Mouse (Mus musculus): ENCODE data around the gene Hip1. TPM values are rescaled to one million over a fixed set of nuclear protein-coding genes. Genes with fewer than 3 reads are reported as not detected.

Hip1 gene
- total and polyA plus RNA-seq, 3 experiments, result 0.38 TPM; not detected in 2

DNA sequence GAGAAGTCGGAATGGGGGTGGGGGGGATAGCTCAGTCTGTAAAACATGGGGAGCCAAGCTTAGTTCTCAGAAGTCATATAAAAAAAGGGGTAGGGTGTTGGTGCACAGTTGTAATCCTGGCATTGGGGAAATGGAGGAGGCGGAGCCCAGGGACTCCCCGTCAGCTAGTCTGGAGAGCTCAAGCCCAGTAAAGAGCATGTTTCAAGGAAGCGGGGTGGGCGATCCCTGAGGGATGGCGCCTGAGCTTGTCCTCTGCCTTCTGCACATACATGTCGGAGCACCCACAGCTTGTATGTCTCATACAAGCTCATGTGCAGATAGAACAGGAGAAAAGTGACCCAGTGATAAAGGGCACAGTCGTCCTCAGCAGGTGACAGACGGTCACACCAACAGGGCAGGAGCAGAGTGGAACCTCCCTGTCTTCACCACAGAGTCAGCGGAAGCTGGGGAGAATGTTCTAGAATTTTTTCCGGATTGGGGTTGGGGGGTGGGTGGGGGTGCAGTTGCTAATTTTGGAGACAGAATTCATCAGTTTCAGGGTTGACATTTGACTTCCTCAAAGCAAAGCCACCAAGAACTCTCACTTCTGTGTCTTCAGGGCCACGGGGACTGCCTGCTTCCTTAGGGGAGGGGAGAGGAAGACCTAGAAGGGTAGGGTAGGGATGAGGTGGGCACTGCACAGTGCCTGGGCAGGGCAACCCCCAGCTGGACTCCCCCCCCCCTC lies 65.9 kb downstream of the Hip1 start:
- Histone ChIP-seq H3K36me3 (replicated peaks) (no peaks in the 10 kb centered on the region), H3K27me3 (ENCODE audit: insufficient read depth, low read length) (no peaks in the 10 kb centered on the region), H3K4me3 (ENCODE audit: low read depth, low read length) (no peak overlapping the region), H3K4me1 (ENCODE audit: insufficient read depth, low read depth, low read length) (no peaks in the 10 kb centered on the region), H3K9me3 (replicated peaks) (no peaks in the 10 kb centered on the region)
- TF ChIP-seq GATA2 (IDR thresholded peaks at IDR 0.05; ENCODE audit: borderline replicate concordance, low read depth, low read length) (no peak), POLR2AphosphoS5 (IDR thresholded peaks at IDR 0.05; ENCODE audit: insufficient replicate concordance, low read depth, low read length) (no peak), CTCF (IDR thresholded peaks at IDR 0.05; ENCODE audit: low read depth, low read length) (no peak), TAL1 (conservative IDR thresholded peaks at IDR 0.05; ENCODE audit: low read depth, low read length) (no peak), GATA1 (IDR thresholded peaks at IDR 0.05; ENCODE audit: borderline replicate concordance, low read length) (no peak)
- DNase-seq (ENCODE audit: low spot score) (no peak), ATAC-seq (ENCODE audit: extremely low read depth, insufficient number of reproducible peaks, low FRiP score, poor library complexity, severe bottlenecking) (no peak)

DNA sequence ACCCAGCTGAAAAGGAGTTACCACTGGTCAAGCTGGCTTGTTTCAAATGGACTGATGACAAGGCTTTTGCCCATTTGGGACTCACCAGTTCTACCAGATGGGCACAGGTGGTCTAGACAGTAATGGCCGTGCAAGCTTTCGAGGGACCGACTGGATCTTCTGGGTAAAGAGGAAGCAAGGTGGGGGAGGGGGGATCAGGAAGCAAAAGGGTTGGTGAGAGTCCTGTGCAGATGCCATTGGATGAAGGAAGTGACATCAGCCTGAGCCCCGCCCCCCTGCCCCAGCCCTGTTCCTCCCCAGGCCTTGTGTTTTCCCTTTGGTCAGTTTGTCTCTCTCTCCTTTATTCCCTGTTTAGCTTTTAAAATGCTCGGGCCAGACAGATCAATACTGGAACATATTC lies 68.7 kb downstream of the Hip1 start:
- no peak for ATAC-seq (ENCODE audit: extremely low read depth, insufficient number of reproducible peaks, low FRiP score, poor library complexity, severe bottlenecking)
- DNase-seq (ENCODE audit: low spot score), result no peak
- H3K27me3 ChIP-seq (ENCODE audit: insufficient read depth, low read length), result no peaks in the 10 kb centered on the region
- no peaks in the 10 kb centered on the region for H3K4me1 ChIP-seq (ENCODE audit: insufficient read depth, low read depth, low read length)
- H3K9me3 ChIP-seq (replicated peaks), result no peaks in the 10 kb centered on the region
- TF ChIP-seq GATA1 (IDR thresholded peaks at IDR 0.05; ENCODE audit: borderline replicate concordance, low read length) (no peak), TAL1 (conservative IDR thresholded peaks at IDR 0.05; ENCODE audit: low read depth, low read length) (no peak), GATA2 (IDR thresholded peaks at IDR 0.05; ENCODE audit: borderline replicate concordance, low read depth, low read length) (no peak), POLR2AphosphoS5 (IDR thresholded peaks at IDR 0.05; ENCODE audit: insufficient replicate concordance, low read depth, low read length) (no peak), CTCF (IDR thresholded peaks at IDR 0.05; ENCODE audit: low read depth, low read length) (no peak)
- no peaks in the 10 kb centered on the region for H3K36me3 ChIP-seq (replicated peaks)
- H3K4me3 ChIP-seq (ENCODE audit: low read depth, low read length), result no peak overlapping the region

DNA sequence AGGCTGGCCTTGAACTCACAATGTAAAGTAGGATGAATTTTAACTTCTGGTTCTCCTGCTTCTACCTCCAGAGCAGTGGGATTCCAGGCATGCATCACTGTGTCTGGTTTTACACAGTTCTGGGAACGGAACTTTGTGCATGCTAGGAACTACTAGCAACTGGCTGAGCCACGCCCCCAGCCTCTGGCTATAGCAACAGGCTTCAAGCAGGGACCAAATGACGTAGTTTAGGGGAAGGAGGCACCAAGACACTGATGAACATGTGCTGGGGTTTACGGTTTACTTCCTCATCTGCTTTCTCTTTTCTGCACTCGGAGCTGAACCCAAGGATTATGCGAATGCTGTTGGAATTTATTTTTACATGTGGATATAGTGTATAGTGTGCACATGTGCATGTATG lies 72.5 kb downstream of the Hip1 start:
- ATAC-seq (ENCODE audit: extremely low read depth, insufficient number of reproducible peaks, low FRiP score, poor library complexity, severe bottlenecking), result no peak
- no peaks in the 10 kb centered on the region for H3K9me3 ChIP-seq (replicated peaks)
- no peaks in the 10 kb centered on the region for H3K36me3 ChIP-seq (replicated peaks)
- DNase-seq (ENCODE audit: low spot score), result no peak
- H3K27me3 ChIP-seq (ENCODE audit: insufficient read depth, low read length), result no peaks in the 10 kb centered on the region
- H3K4me1 ChIP-seq (ENCODE audit: insufficient read depth, low read depth, low read length), result no peaks in the 10 kb centered on the region
- H3K4me3 ChIP-seq (ENCODE audit: low read depth, low read length), result no peak overlapping the region
- TF ChIP-seq GATA1 (IDR thresholded peaks at IDR 0.05; ENCODE audit: borderline replicate concordance, low read length), result no peak
- no peak for TF ChIP-seq TAL1 (conservative IDR thresholded peaks at IDR 0.05; ENCODE audit: low read depth, low read length)
- TF ChIP-seq CTCF (IDR thresholded peaks at IDR 0.05; ENCODE audit: low read depth, low read length), result no peak
- no peak for TF ChIP-seq POLR2AphosphoS5 (IDR thresholded peaks at IDR 0.05; ENCODE audit: insufficient replicate concordance, low read depth, low read length)
- TF ChIP-seq GATA2 (IDR thresholded peaks at IDR 0.05; ENCODE audit: borderline replicate concordance, low read depth, low read length), result no peak

DNA sequence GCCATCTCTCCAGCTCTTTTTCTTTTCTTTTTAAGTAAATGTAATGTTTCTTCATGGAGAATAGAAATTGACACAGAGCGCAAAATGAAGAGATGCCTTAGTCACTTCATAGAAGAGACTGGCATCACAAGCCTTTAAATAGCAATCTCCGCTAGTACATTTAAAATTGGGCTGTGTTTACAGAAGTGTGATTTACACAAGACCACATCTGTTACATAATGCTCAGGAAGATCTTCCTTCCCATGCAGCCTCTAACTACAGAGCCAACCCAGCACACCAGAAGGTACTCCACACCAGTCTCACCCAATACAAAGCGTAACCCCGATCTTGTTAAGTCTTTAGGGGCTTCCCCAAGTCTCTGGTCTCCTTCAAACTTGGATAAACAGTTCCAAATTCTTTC lies 73.2 kb downstream of the Hip1 start:
- ATAC-seq (ENCODE audit: extremely low read depth, insufficient number of reproducible peaks, low FRiP score, poor library complexity, severe bottlenecking), result no peak
- no peaks in the 10 kb centered on the region for H3K4me1 ChIP-seq (ENCODE audit: insufficient read depth, low read depth, low read length)

DNA sequence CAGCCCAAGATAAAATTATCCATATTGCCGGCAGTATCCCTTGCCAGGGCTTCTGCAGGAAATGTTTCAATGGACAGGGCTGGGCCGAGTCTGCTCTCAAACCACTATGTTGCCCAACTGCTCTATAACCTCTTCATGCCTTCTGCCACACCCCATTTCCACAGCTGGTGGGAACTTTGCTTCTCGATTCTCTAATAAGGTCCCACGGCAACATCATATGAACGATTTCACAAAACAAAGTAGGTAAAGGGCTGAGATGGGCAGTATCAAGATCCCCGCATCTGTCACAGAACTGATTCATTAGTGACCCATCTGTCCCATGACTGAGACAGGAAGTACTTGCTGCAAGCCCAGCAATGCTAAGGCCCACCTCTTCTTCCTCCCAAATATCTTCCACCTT lies 76.6 kb downstream of the Hip1 start:
- ATAC-seq (ENCODE audit: extremely low read depth, insufficient number of reproducible peaks, low FRiP score, poor library complexity, severe bottlenecking) (no peak), DNase-seq (ENCODE audit: low spot score) (no peak)
- no peak overlapping the region for H3K4me3 ChIP-seq (ENCODE audit: low read depth, low read length)
- H3K36me3 ChIP-seq (replicated peaks), result no peaks in the 10 kb centered on the region
- H3K4me1 ChIP-seq (ENCODE audit: insufficient read depth, low read depth, low read length), result no peaks in the 10 kb centered on the region
- no peaks in the 10 kb centered on the region for H3K27me3 ChIP-seq (ENCODE audit: insufficient read depth, low read length)
- H3K9me3 ChIP-seq (replicated peaks), result no peaks in the 10 kb centered on the region
- TF ChIP-seq POLR2AphosphoS5 (IDR thresholded peaks at IDR 0.05; ENCODE audit: insufficient replicate concordance, low read depth, low read length) (no peak), GATA1 (IDR thresholded peaks at IDR 0.05; ENCODE audit: borderline replicate concordance, low read length) (no peak), TAL1 (conservative IDR thresholded peaks at IDR 0.05; ENCODE audit: low read depth, low read length) (no peak), GATA2 (IDR thresholded peaks at IDR 0.05; ENCODE audit: borderline replicate concordance, low read depth, low read length) (no peak)

More for the DNA sequence above, 73.2 kb downstream of the Hip1 start:
- Histone ChIP-seq H3K9me3 (replicated peaks) (no peaks in the 10 kb centered on the region), H3K27me3 (ENCODE audit: insufficient read depth, low read length) (no peaks in the 10 kb centered on the region), H3K4me3 (ENCODE audit: low read depth, low read length) (no peak overlapping the region), H3K36me3 (replicated peaks) (no peaks in the 10 kb centered on the region)
- TF ChIP-seq TAL1 (conservative IDR thresholded peaks at IDR 0.05; ENCODE audit: low read depth, low read length) (no peak), GATA1 (IDR thresholded peaks at IDR 0.05; ENCODE audit: borderline replicate concordance, low read length) (no peak), POLR2AphosphoS5 (IDR thresholded peaks at IDR 0.05; ENCODE audit: insufficient replicate concordance, low read depth, low read length) (no peak), CTCF (IDR thresholded peaks at IDR 0.05; ENCODE audit: low read depth, low read length) (no peak), GATA2 (IDR thresholded peaks at IDR 0.05; ENCODE audit: borderline replicate concordance, low read depth, low read length) (no peak)
- DNase-seq (ENCODE audit: low spot score), result no peak

DNA sequence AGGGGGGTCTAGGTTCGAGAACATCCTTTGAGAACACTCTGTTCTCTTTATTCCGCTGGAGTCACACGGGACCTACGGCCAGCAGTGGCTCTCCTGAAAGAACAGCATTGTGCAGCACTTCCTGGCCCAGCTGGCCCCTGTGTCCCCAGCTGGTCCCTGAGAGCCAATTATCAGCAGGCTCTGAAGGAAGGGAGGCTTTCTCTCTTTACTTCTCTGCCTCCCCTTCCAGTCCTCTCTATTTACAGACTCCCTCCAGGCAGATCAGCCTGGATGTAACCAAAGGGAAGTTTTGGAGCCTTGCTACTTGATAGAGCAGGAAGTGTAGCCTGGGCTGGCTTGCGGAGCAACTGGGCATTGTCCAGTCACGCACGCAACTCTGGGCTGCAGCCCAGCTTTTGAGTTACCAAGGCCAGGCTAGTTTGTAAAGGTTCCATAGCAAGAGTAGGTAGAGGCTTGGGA lies 79.1 kb downstream of the Hip1 start:
- ATAC-seq (ENCODE audit: extremely low read depth, insufficient number of reproducible peaks, low FRiP score, poor library complexity, severe bottlenecking) (no peak), DNase-seq (ENCODE audit: low spot score) (no peak)
- Histone ChIP-seq H3K4me1 (ENCODE audit: insufficient read depth, low read depth, low read length) (no peaks in the 10 kb centered on the region), H3K9me3 (replicated peaks) (no peaks in the 10 kb centered on the region), H3K27me3 (ENCODE audit: insufficient read depth, low read length) (no peaks in the 10 kb centered on the region), H3K36me3 (replicated peaks) (no peaks in the 10 kb centered on the region), H3K4me3 (ENCODE audit: low read depth, low read length) (no peak overlapping the region)
- no peak for TF ChIP-seq CTCF (IDR thresholded peaks at IDR 0.05; ENCODE audit: low read depth, low read length)
- TF ChIP-seq GATA1 (IDR thresholded peaks at IDR 0.05; ENCODE audit: borderline replicate concordance, low read length), result no peak
- no peak for TF ChIP-seq GATA2 (IDR thresholded peaks at IDR 0.05; ENCODE audit: borderline replicate concordance, low read depth, low read length)
- TF ChIP-seq POLR2AphosphoS5 (IDR thresholded peaks at IDR 0.05; ENCODE audit: insufficient replicate concordance, low read depth, low read length), result no peak
- TF ChIP-seq TAL1 (conservative IDR thresholded peaks at IDR 0.05; ENCODE audit: low read depth, low read length), result no peak
